ENCODE assay signal across 13 mouse cellular contexts in the genomic region with DNA sequence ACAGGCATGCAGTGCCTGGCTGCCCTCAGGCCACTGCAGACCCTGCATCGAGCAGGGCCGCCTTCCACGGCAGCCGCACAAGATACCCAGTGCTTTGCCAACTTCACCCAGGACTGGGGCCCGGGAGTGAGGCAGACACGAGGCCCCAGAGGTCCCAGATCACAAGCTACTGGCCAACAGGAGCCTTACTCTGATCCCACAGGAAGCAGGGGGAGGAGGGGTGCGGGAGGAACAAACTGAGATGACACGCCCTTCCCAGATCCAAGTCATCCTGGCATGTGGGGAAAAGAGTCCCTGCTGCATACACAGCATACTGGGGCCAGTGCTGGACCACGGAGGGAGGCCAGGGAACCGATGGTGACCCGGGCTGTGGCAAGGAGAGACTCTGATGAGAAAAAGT.
DNase-seq lines count a peak whose midpoint lies in the region; ATAC-seq and TF ChIP-seq lines count a peak whose summit lies in the region.
"Had no signal": no experiment of that assay in that cellular context is flagged by ENCODE, and none has a peak within 500 bp of the region (broad histone marks: within the 10 kb centered on the region; RNA-seq: fewer than 3 reads in every experiment).

No protein-coding gene starts in this region.

- ATAC-seq in intestine, postnatal 0 days, result no peak
- no peak for ATAC-seq in intestine, embryonic 15.5 days
- ATAC-seq in lung, embryonic 16.5 days (ENCODE audit: low read depth), result no peak
- ATAC-seq: forebrain, postnatal 0 days had no signal

- 0 out of 2 replicates have a peak overlapping the region, but pooled peaks have one; percentile 9 for H3K27ac ChIP-seq in intestine, postnatal 0 days (ENCODE audit: low read depth, low read length)
- no peak overlapping the region for H3K27ac ChIP-seq in intestine, embryonic 15.5 days
- H3K27ac ChIP-seq in embryonic fibroblast, embryonic 13.5 days (ENCODE audit: insufficient read depth, low read length), result peak overlapping the region; percentile 47; the same call in 1 of the 2 replicates
- H3K27ac ChIP-seq in lung, embryonic 16.5 days (ENCODE audit: low read length), result peak overlapping the region; percentile 27; the same call in 1 of the 2 replicates
- H3K27ac ChIP-seq: kidney, postnatal 0 days; lung, embryonic 15.5 days had no signal

- peak; percentile 65 for DNase-seq in adrenal gland, postnatal 10 days
- no peak for DNase-seq in adrenal gland, postnatal 4 days (ENCODE audit: low spot score in 2 of 2)
- no peak for DNase-seq in layer of hippocampus, postnatal 25 days (ENCODE audit: extremely low spot score in 1 of 2, low spot score in 1 of 2)
- DNase-seq in right cerebral cortex, adult 18-20 months, result no peak
- DNase-seq: forebrain, postnatal 0 days; left cerebral cortex, postnatal 4 days; thymus, postnatal 4 days had no signal

- no peak overlapping the region for H3K4me2 ChIP-seq in intestine, postnatal 0 days (replicated peaks; ENCODE audit: low read depth)
- no peak overlapping the region for H3K4me2 ChIP-seq in intestine, embryonic 15.5 days (replicated peaks)
- no peak overlapping the region for H3K4me2 ChIP-seq in lung, embryonic 16.5 days (ENCODE audit: low read depth, low read length)
- H3K4me2 ChIP-seq: lung, embryonic 15.5 days had no signal

- no peaks in the 10 kb centered on the region for H3K9me3 ChIP-seq in intestine, postnatal 0 days (ENCODE audit: control insufficient read depth)
- H3K9me3 ChIP-seq in intestine, embryonic 15.5 days, result no peaks in the 10 kb centered on the region
- H3K9me3 ChIP-seq in lung, embryonic 16.5 days (ENCODE audit: control insufficient read depth, low read length), result no peaks in the 10 kb centered on the region
- H3K9me3 ChIP-seq: lung, embryonic 15.5 days had no signal

- no peaks in the 10 kb centered on the region for H3K27me3 ChIP-seq in intestine, postnatal 0 days (replicated peaks; ENCODE audit: control insufficient read depth, insufficient read depth, low read length)
- H3K27me3 ChIP-seq in intestine, embryonic 15.5 days (replicated peaks), result no peaks in the 10 kb centered on the region
- no peaks in the 10 kb centered on the region for H3K27me3 ChIP-seq in lung, embryonic 16.5 days (ENCODE audit: control insufficient read depth, insufficient read depth, low read depth, low read length)
- H3K27me3 ChIP-seq: lung, embryonic 15.5 days had no signal

- H3K9ac ChIP-seq in intestine, postnatal 0 days (ENCODE audit: low read depth, low read length), result no peak overlapping the region
- H3K9ac ChIP-seq in intestine, embryonic 15.5 days, result no peak overlapping the region
- H3K9ac ChIP-seq in lung, embryonic 16.5 days (ENCODE audit: low read length), result no peak overlapping the region
- H3K9ac ChIP-seq: forebrain, postnatal 0 days; lung, embryonic 15.5 days had no signal

- WGBS in intestine, postnatal 0 days, result 63% methylated on average over 11 of the region's 11 CpGs
- WGBS in intestine, embryonic 15.5 days, result 61% methylated on average over 11 of the region's 11 CpGs
- WGBS in lung, embryonic 16.5 days, result 53% methylated on average over 11 of the region's 11 CpGs

- peaks cover 2% of the 10 kb centered on the region for H3K4me1 ChIP-seq in intestine, postnatal 0 days (replicated peaks; ENCODE audit: control insufficient read depth, insufficient read depth, low read length)
- peaks cover 27% of the 10 kb centered on the region for H3K4me1 ChIP-seq in intestine, embryonic 15.5 days (replicated peaks)
- peaks cover 16% of the 10 kb centered on the region for H3K4me1 ChIP-seq in embryonic fibroblast, embryonic 13.5 days (ENCODE audit: control insufficient read depth, insufficient read depth, low read length)
- peaks cover 25% of the 10 kb centered on the region for H3K4me1 ChIP-seq in lung, embryonic 16.5 days (replicated peaks; ENCODE audit: control insufficient read depth, insufficient read depth, low read length)

- no peak overlapping the region for H3K4me3 ChIP-seq in intestine, postnatal 0 days (ENCODE audit: low read depth, low read length)
- no peak overlapping the region for H3K4me3 ChIP-seq in intestine, embryonic 15.5 days (replicated peaks)
- H3K4me3 ChIP-seq in embryonic fibroblast, embryonic 13.5 days (ENCODE audit: insufficient read depth, low read length), result no peak overlapping the region
- no peak overlapping the region for H3K4me3 ChIP-seq in lung, embryonic 16.5 days (ENCODE audit: low read length)
- H3K4me3 ChIP-seq: lung, embryonic 15.5 days had no signal

- no peak for TF ChIP-seq CTCF in intestine, postnatal 0 days (IDR thresholded peaks at IDR 0.05; ENCODE audit: low read depth)
- TF ChIP-seq CTCF in embryonic fibroblast, embryonic 13.5 days (IDR thresholded peaks at IDR 0.05; ENCODE audit: borderline replicate concordance, insufficient read depth, low read length), result no peak

- peaks cover 57% of the 10 kb centered on the region for H3K36me3 ChIP-seq in intestine, postnatal 0 days (ENCODE audit: control insufficient read depth, insufficient read depth)
- H3K36me3 ChIP-seq in intestine, embryonic 15.5 days, result peaks cover 36% of the 10 kb centered on the region
- peaks cover 22% of the 10 kb centered on the region for H3K36me3 ChIP-seq in lung, embryonic 16.5 days (ENCODE audit: control insufficient read depth, insufficient read depth, low read length)

- no peak for TF ChIP-seq POLR2A in embryonic fibroblast, embryonic 13.5 days (IDR thresholded peaks at IDR 0.05; ENCODE audit: low read depth, low read length)
